Mouse (Mus musculus): Measurements from ENCODE around the gene Gm8947.
A peak's percentile ranks its signal among the peaks of the same experiment; 100 is the strongest.
"Not testable (repeated sequence)": the region's sequence is repeated elsewhere in the genome, so short reads cannot be mapped to it uniquely, and the experiment has no call there.

Gene Gm8947

DNA sequence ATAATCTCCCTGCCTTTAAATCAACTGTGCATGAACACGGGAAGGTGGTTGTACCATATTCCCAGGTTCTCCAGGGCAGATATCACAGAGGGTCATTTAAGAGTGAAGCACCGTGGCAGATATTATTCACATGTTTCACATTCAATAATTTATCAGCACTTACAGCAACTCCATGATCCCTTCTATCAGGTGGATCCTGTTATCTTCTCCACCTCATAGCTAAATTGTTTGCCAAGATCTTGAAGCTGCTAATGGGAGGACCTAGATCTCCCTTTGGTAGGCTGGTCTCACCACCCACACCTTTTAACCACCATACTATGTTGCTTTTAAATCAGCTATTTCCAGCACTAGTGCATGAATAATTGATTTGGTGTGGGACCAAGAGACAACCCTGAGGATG, 12.0 kb upstream of the Gm8947 start:
- DNase-seq (ENCODE audit: low read depth, low spot score): no peak

DNA sequence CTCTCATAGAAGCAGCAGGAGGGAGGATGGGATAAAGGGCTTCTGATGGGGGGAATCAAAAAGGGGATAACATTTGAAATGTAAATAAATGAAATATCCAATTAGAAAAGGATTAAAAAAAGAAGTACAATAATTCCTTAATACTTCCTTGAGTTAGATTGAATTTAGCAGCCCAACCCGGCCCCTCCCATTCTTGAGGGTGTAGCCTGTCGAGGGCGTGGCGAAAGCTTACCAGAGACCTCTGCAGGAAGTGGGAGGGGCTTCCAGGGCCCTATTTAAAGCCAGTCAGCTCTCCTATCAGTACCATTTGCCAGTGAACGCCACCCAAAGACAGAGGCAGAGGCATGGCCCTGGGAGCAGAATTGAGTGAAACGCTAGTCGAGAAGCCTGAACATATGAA, 9.9 kb upstream of the Gm8947 start, which contains the start of gene Gm47985:
Gene Gm47985, plus strand, starts transcription at position 272 of the 400 bp plus-strand sequence.
- not testable (repeated sequence) for DNase-seq (ENCODE audit: low read depth, low spot score)

DNA sequence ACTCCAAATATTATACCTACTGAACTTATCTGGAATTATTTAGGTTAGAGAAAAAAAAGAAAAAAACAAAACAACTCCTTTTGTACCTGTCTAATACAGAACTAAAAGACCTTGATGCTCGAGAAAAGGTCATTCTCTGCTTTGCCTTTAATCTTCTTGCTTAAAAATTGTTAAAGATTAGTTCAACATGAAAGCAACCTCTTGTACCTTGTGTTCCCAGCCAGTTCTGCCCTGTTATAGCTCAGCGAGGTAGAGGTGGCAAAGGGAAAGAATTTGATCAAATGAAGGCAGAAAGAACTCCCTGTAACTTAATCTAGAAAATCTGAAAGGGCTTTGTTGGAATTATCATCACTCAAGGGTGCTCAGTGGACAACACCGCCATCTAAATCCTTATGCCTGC, 6.0 kb upstream of the Gm8947 start:
- not testable (repeated sequence) for DNase-seq (ENCODE audit: low read depth, low spot score)

DNA sequence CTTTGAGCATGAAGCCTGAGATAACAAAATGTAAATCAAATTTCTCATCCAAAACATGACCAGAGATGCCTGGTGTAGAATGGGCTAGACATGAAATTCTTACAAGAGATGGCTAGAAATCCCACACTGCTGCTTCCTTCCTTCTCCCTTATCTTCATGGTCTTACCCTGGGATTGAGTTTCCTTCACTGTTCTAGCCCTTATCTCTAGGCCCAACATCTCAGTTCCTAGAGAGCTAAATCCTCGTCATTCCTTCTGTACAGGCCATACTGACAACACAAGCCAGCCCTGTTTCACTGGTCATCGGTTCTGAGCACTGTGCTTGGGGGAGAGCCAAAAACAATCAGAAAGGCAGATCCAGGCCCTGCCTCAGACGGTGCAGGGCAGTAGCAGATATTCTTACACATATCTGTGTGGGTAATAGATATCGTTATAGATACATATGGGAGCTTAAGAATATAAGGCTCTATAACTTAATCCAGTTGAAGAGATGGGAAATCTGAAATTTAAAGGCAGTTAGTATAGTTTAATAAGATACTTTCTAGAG, 5.2 kb upstream of the Gm8947 start:
- not testable (repeated sequence) for DNase-seq (ENCODE audit: low read depth, low spot score)

DNA sequence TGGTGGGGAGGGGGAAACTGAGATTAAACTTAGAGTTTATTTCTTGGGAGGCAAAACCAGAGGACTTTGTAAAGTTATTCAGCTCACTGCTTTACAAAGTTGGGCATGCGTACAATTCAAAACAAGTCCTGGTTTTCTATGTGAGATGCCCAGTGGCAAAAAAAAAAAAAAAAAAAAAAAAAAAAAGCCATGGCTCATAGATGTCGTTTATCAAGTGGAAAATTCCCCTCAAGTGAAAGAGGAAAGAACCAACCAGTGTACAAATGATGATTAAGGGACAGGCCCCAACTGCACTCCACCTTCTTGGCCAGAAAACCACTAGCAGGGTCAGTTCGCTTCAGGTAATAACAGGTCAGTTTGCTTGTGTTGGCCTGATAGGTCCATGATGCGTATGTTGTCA, 3.7 kb upstream of the Gm8947 start:
- DNase-seq (ENCODE audit: low read depth, low spot score): no peak

DNA sequence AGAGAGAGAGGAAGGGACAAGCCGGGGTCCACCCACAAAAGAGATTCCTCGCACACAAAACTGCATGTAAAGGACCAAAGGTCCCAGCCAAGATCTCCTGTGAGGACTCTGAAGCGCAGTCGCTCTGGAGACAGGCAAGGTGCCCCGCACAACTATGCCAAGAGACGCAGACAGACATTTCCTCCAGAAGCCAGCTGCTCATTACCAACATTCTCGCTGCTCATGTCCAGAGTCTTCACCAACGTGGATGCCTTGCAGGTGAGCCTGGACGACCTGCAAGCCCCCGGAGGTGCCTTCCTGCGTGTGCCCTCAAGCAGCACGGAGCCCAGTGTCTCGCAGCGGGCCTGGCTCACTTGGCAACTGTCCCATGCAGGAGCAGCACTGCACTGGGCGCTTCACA, 563 bp downstream of the Gm8947 start:
- not testable (repeated sequence) for DNase-seq (ENCODE audit: low read depth, low spot score)

DNA sequence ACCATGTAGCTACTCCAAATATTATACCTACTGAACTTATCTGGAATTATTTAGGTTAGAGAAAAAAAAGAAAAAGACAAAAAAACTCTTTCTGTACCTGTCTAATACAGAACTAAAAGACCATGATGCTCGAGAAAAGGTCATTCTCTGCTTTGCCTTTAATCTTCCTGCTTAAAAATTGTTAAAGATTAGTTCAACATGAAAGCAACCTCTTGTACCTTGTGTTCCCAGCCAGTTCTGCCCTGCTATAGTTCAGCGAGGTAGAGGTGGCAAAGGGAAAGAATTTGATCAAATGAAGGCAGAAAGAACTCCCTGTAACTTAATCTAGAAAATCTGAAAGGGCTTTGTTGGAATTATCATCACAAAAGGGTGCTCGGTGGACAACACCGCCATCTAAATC, 3.8 kb downstream of the Gm8947 start:
- DNase-seq (ENCODE audit: low read depth, low spot score): not testable (repeated sequence)

DNA sequence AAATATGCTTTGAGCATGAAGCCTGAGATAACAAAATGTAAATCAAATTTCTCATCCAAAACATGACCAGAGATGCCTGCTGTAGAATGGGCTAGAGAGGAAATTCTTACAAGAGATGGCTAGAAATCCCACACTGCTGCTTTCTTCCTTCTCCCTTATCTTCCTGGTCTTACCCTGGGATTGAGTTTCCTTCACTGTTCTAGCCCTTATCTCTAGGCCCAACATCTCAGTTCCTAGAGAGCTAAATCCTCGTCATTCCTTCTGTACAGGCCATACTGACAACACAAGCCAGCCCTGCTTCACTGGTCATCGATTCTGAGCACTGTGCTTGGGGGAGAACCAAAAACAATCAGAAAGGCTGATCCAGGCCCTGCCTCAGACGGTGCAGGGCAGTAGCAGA, 4.5 kb downstream of the Gm8947 start:
- not testable (repeated sequence) for DNase-seq (ENCODE audit: low read depth, low spot score)

DNA sequence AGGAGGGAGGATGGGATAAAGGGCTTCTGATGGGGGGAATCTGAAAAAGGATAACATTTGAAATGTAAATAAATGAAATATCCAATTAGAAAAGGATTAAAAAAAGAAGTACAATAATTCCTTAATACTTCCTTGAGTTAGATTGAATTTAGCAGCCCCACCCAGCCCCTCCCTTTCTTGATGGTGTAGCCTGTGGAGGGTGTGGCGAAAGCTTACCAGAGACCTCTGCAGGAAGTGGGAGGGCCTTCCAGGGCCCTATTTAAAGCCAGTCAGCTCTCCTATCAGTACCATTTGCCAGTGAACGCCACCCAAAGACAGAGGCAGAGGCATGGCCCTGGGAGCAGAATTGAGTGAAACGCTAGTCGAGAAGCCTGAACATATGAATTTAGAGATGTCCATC, 5.9 kb downstream of the Gm8947 start, which contains the start of gene Gm47995:
Gene Gm47995, plus strand, starts transcription at position 329 of the 400 bp plus-strand sequence.
- peak; percentile 5 for DNase-seq (ENCODE audit: low read depth, low spot score)

DNA sequence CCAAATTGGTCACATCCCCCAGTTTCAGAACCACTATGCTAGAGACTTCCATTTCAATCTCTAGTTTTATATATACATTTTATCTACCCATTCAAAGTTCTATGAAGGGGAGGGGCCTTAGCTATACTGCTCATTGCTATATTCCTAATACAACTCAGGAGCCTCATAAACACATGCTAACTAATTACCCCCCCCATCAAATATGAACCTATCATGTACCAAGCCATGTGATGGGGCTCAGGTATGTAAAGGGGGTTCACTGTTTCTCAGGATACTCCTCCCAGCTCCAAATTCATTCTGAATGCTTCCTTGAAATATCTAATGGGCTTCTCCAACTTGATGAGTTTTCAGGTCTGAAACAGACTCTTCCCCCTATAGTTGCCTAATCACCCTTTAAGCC, 8.4 kb downstream of the Gm8947 start:
- DNase-seq (ENCODE audit: low read depth, low spot score): not testable (repeated sequence)

DNA sequence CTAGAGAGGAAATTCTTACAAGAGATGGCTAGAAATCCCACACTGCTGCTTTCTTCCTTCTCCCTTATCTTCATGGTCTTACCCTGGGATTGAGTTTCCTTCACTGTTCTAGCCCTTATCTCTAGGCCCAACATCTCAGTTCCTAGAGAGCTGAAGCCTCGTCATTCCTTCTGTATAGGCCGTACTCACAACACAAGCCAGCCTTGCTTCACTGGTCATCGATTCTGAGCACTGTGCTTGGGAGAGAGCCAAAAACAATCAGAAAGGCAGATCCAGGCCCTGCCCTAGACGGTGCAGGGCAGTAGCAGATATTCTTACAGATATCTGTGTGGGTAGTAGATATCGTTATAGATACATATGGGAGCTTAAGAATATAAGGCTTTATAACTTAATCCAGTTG, 10.6 kb downstream of the Gm8947 start:
- not testable (repeated sequence) for DNase-seq (ENCODE audit: low read depth, low spot score)

DNA sequence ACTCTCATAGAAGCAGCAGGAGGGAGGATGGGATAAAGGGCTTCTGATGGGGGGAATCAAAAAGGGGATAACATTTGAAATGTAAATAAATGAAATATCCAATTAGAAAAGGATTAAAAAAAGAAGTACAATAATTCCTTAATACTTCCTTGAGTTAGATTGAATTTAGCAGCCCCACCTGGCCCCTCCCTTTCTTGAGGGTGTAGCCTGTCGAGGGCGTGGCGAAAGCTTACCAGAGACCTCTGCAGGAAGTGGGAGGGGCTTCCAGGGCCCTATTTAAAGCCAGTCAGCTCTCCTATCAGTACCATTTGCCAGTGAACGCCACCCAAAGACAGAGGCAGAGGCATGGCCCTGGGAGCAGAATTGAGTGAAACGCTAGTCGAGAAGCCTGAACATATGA, 11.6 kb downstream of the Gm8947 start, which contains the start of gene 3110040M04Rik:
Gene 3110040M04Rik, plus strand, starts transcription at position 304 of the 400 bp plus-strand sequence.
- DNase-seq (ENCODE audit: low read depth, low spot score): not testable (repeated sequence)

DNA sequence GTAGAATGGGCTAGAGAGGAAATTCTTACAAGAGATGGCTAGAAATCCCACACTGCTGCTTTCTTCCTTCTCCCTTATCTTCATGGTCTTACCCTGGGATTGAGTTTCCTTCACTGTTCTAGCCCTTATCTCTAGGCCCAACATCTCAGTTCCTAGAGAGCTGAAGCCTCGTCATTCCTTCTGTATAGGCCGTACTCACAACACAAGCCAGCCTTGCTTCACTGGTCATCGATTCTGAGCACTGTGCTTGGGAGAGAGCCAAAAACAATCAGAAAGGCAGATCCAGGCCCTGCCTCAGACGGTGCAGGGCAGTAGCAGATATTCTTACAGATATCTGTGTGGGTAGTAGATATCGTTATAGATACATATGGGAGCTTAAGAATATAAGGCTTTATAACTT, 16.3 kb downstream of the Gm8947 start:
- not testable (repeated sequence) for DNase-seq (ENCODE audit: low read depth, low spot score)

DNA sequence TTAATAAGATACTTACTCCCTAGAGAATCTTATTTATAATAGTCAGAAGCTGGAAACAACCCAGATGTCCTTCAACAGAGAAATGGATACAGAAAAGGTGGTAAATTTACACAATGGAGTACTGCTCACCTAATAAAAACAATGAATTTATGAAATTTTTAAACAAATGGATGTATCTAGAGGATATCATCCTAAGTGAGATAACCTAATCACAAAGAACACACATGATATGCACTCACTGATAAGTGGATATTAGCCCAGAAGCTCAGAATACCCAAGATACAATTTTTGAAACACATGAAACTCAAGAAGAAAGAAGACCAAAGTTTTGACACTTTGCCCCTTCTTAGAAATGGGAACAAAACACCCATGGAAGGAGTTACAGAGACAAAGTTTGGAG, 16.8 kb downstream of the Gm8947 start:
- DNase-seq (ENCODE audit: low read depth, low spot score): not testable (repeated sequence)

DNA sequence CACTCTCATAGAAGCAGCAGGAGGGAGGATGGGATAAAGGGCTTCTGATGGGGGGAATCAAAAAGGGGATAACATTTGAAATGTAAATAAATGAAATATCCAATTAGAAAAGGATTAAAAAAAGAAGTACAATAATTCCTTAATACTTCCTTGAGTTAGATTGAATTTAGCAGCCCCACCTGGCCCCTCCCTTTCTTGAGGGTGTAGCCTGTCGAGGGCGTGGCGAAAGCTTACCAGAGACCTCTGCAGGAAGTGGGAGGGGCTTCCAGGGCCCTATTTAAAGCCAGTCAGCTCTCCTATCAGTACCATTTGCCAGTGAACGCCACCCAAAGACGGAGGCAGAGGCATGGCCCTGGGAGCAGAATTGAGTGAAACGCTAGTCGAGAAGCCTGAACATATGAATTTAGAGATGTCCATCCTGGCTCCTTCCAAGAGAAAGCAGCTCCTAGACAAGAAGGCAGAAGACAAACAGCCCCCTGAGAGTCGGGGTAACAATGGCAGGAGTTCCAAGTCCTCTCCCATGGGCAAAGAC, 17.7 kb downstream of the Gm8947 start, which contains the start of gene Gm47996:
Gene Gm47996, plus strand, starts transcription at position 308 of the 532 bp plus-strand sequence.
- DNase-seq (ENCODE audit: low read depth, low spot score): not testable (repeated sequence)

DNA sequence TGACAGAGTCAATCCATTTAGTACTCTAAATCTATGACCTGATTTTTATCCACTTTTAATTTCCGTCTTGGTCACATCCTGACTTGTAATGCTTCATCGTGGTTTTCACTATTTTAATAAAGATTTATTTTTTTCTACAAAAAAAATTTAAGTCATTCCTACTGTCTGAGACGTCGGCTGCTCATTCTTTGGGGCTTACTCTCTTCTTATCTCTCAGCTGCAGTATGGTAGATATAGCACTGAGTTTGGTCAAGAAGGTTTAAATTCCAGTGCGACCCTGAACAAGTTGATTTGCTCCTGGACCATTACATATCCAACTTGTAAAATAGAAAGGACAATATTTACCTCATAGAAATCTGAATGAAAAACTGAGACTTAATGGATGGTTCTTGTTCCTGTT, 19.5 kb downstream of the Gm8947 start:
- DNase-seq (ENCODE audit: low read depth, low spot score): peak; percentile 0

DNA sequence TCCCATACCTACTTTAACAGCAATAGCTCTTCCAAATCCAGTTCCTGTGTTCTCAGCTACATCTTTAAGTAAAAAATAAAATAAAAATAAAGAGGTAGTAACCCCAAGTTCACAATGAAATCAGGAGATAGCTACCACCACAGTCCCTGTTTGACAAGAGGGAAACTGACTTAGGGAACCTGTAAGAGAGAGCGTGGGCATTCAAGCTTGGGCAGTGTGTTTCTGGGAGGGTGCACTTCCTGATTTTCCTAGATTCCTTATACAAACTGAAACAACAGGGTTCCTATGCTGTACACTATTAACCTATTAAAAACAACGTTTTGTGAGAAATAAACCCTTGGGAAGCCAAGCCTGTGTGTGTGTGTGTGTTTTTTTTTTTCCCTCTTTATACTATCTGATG, 22.7 kb downstream of the Gm8947 start:
- DNase-seq (ENCODE audit: low read depth, low spot score): no peak

DNA sequence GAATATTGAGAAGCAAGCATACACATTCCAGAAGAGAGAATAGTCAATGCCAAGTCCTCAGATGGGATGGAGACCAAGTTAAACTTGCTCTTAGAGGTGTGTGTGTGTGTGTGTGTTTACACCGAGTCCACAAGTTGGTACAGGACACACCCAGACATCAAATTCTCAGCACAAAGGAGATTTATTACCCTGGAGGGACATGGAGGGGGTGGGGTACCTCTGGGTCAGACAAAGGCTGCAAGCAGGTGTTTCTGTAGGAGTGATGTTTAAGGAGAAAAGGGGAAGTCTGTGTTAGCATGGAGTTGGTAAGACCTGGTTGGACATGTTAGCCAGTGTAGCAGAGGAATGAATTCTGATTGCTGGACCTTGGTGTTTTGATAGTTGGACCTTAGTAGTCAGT, 23.8 kb downstream of the Gm8947 start:
- DNase-seq (ENCODE audit: low read depth, low spot score): no peak

DNA sequence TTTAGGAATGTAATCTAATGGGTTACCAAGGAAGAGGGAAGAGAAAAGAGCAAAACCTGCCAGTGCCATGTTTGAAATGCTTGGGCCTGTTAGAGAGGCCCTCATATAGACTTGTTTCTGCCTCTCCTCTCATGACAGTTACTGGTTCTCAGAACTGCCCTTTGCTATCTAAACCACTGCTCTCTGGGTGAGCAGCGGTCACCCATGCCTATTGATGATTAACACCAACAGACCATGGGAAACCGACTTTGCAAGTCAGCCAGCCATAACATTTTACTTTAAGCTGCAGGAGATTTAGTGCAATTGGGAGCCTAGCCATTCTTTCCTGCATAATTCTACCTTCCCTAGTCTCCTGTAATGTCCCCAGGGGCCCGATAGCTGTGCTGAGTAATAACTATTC, 24.2 kb downstream of the Gm8947 start:
- no peak for DNase-seq (ENCODE audit: low read depth, low spot score)

DNA sequence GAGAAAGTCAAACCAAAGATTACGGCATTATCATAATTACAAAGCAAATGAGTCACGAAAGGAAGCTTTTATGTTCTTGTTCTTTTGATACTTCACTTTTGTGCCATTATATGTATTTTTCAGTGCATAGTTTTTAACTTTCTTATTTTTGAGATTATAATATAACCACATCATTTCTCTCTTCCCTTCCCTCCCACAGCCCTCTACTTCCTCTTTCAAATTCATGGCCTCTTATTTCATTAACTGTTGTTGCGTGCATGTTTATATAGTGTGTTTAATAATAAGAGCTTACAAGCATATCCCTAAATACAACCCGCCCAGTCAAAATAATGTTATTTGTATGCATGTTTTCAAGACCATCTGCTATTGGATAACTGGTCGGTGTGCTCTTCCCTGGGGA, 26.9 kb downstream of the Gm8947 start:
- no peak for DNase-seq (ENCODE audit: low read depth, low spot score)

DNA sequence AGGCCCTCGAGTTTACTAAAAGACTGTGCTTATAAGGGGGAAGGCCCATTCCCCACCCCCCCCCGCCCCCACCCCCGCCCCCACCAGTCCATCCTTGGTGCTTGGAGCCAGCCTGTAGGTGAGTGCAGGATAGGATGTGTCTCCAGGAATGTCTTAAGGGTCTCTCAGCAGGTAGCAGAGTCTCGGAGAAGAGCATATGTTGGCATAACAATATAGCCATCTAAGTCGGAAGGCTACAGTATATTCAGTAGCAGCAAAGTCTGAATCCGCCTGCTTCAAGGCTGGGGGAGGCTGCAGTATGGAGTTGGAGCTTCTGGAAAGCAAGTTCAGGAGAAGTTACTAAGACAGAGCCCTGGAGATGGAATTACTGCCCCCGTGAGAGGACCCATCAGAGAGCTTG, 27.9 kb downstream of the Gm8947 start:
- DNase-seq (ENCODE audit: low read depth, low spot score): peak; percentile 94

DNA sequence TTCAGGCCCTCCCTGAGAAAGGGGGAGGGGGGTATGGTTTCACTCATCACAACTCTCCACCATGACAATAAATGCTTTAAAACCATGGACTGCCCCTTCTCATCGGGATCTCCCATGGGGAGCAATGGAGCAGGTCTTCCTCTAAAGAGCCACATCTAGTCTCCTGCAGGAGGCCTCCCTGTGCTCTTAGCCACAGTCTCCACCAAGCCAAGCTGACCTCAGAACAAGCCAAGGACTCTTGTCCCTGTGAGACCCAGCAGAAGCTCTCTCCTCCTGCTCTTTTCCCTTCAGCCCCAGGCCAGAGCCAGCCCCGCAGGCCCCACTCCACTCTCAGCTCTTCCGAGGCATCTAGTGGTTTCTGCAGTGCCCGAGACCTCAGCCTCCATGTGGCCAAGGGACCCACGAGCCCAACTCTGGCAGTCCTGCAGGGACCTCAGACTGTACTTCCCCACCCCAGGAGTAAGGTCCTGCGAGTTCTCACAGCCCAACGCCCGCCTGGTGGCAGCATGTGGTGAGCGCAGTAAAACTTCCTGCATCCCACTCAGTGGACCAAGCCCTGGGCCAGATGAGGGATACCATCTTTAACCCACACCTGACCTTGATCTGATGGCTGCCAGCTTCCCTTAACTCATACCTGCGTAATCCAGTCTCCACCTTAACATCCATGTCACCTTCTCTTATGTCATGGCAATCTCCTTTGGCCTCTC, 30.5 kb downstream of the Gm8947 start:
- no peak for DNase-seq (ENCODE audit: low read depth, low spot score)

DNA sequence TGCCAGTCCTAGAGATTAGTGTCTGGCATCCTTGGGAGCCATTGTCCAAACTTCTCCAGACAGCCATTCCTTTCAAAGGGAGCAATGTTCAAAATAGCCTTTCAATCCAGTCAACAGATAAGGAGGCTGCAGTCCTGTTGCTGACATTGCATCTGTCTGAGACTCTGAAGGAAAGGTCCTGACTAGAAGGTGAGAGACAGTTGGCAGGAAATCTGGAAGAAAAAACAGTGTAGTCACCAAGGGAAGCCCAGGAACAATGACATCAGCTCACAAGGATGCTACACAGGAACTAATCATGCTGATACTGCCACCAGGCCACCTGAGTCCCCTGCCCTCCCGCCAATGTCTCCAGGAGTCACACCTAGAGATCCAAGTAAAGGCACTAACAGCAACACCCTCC, 31.2 kb downstream of the Gm8947 start:
- no peak for DNase-seq (ENCODE audit: low read depth, low spot score)
